Mouse (Mus musculus): ENCODE data around the gene Runx2.

The Runx2 gene

GRCm38 (mm10) chr17:44814508-44815175 lies at the start of gene Runx2:
Gene Runx2 (minus strand): TSS chr17:44814797.
- no peak for DNase-seq (ENCODE audit: low read depth, low spot score)

GRCm38 (mm10) chr17:44863165-44863564 lies 48.6 kb upstream of the Runx2 start:
- DNase-seq (ENCODE audit: low read depth, low spot score): no peak

GRCm38 (mm10) chr17:44842184-44842583 lies 27.6 kb upstream of the Runx2 start:
- no peak for DNase-seq (ENCODE audit: low read depth, low spot score)

GRCm38 (mm10) chr17:44831201-44831600 lies 16.6 kb upstream of the Runx2 start:
- DNase-seq (ENCODE audit: low read depth, low spot score): no peak

GRCm38 (mm10) chr17:44829587-44829986 lies 15.0 kb upstream of the Runx2 start:
- DNase-seq (ENCODE audit: low read depth, low spot score): no peak

- DNase-seq (ENCODE audit: low read depth, low spot score): no peak
These were observed 13.4 kb upstream of the Runx2 start for GRCm38 (mm10) chr17:44827964-44828363.

GRCm38 (mm10) chr17:44827124-44827523 lies 12.5 kb upstream of the Runx2 start:
- DNase-seq (ENCODE audit: low read depth, low spot score): no peak

GRCm38 (mm10) chr17:44821940-44822339 lies 7.3 kb upstream of the Runx2 start:
- no peak for DNase-seq (ENCODE audit: low read depth, low spot score)

GRCm38 (mm10) chr17:44819816-44820215 lies 5.2 kb upstream of the Runx2 start:
- DNase-seq (ENCODE audit: low read depth, low spot score): no peak

- no peak for DNase-seq (ENCODE audit: low read depth, low spot score)
These were observed 4.2 kb upstream of the Runx2 start for GRCm38 (mm10) chr17:44818825-44819224.

- no peak for DNase-seq (ENCODE audit: low read depth, low spot score)
These were observed 7.6 kb downstream of the Runx2 start for GRCm38 (mm10) chr17:44807031-44807430.

- DNase-seq (ENCODE audit: low read depth, low spot score): no peak
These were observed 17.3 kb downstream of the Runx2 start for GRCm38 (mm10) chr17:44797331-44797730.

GRCm38 (mm10) chr17:44792218-44792917 lies 22.2 kb downstream of the Runx2 start:
- DNase-seq (ENCODE audit: low read depth, low spot score): no peak

GRCm38 (mm10) chr17:44788982-44789747 lies 25.4 kb downstream of the Runx2 start:
- DNase-seq (ENCODE audit: low read depth, low spot score): peak; percentile 26

- DNase-seq (ENCODE audit: low read depth, low spot score): peak; percentile 4
These were observed 31.5 kb downstream of the Runx2 start for GRCm38 (mm10) chr17:44783143-44783542.

GRCm38 (mm10) chr17:44782366-44782765 lies 32.2 kb downstream of the Runx2 start:
- DNase-seq (ENCODE audit: low read depth, low spot score): no peak

- no peak for DNase-seq (ENCODE audit: low read depth, low spot score)
These were observed 34.2 kb downstream of the Runx2 start for GRCm38 (mm10) chr17:44780353-44780752.

GRCm38 (mm10) chr17:44778141-44778540 lies 36.5 kb downstream of the Runx2 start:
- peak; percentile 9 for DNase-seq (ENCODE audit: low read depth, low spot score)

- DNase-seq (ENCODE audit: low read depth, low spot score): peak; percentile 74
These were observed 37.2 kb downstream of the Runx2 start for GRCm38 (mm10) chr17:44777337-44777804.

- DNase-seq (ENCODE audit: low read depth, low spot score): peak; percentile 98
These were observed 37.8 kb downstream of the Runx2 start, which contains the start of gene Supt3 for GRCm38 (mm10) chr17:44776738-44777270. Gene Supt3 (plus strand): TSS chr17:44777152.

GRCm38 (mm10) chr17:44772576-44772975 lies 42.0 kb downstream of the Runx2 start:
- no peak for DNase-seq (ENCODE audit: low read depth, low spot score)

GRCm38 (mm10) chr17:44770871-44771270 lies 43.7 kb downstream of the Runx2 start:
- DNase-seq (ENCODE audit: low read depth, low spot score): no peak
